Mouse (Mus musculus) C2C12 (cell line): Measurements from ENCODE around the gene Hcfc1.

Experiments used
- CEBPB ChIP-seq: IDR thresholded peaks from one replicate; pipeline ENCODE4 v1.6.1; 2011; ENCODE audit warnings: low read depth, mild to moderate bottlenecking, control low read depth, moderate library complexity
- CTCF ChIP-seq: IDR thresholded peaks from one replicate; pipeline ENCODE4 v1.5.1; 2011; ENCODE audit not compliant: control insufficient read depth, insufficient read depth, insufficient read length
- FOSL1 ChIP-seq: IDR thresholded peaks from one replicate; pipeline ENCODE4 v1.8.0; 2011; ENCODE audit warnings: mild to moderate bottlenecking, low read length; ENCODE audit not compliant: poor library complexity, insufficient read depth, severe bottlenecking
- MAX ChIP-seq: IDR thresholded peaks from one replicate; pipeline ENCODE4 v1.6.1; 2011; ENCODE audit warnings: mild to moderate bottlenecking, control low read depth
- MYOD1 ChIP-seq: IDR thresholded peaks from one replicate; pipeline ENCODE4 v1.6.1; 2011; ENCODE audit warnings: low read depth; ENCODE audit not compliant: control insufficient read depth, insufficient read length
- MYOG ChIP-seq: IDR thresholded peaks from one replicate; pipeline ENCODE4 v1.6.1; 2011; ENCODE audit not compliant: control insufficient read depth, insufficient read length; ENCODE audit errors: extremely low read depth
- USF1 ChIP-seq: IDR thresholded peaks from one replicate; pipeline ENCODE4 v1.6.1; 2011; ENCODE audit warnings: low read depth, mild to moderate bottlenecking, control low read depth, moderate library complexity

- TF ChIP-seq CTCF: no peak
- no peak for TF ChIP-seq MYOD1
- no peak for TF ChIP-seq USF1
- TF ChIP-seq MAX: peak; percentile 44
- TF ChIP-seq CEBPB: no peak
- no peak for TF ChIP-seq FOSL1
- no peak for TF ChIP-seq MYOG
Measured at GRCm38 (mm10) chrX:73967177-73968075, 1.3 kb upstream of the Hcfc1 start.
